Mouse (Mus musculus) midbrain, embryonic 14.5 days (tissue): ENCODE data around the gene Zzz3. TPM values are rescaled to one million over a fixed set of nuclear protein-coding genes. Genes with fewer than 3 reads are reported as not detected.

Experiments used
- ATAC-seq: fragments of 200-750 bp; cut with Nextera tagmentation; 2 replicates; pipeline ENCODE4 v1.8.0; 2017; ENCODE audit warnings: moderate number of reproducible peaks, moderate library complexity; ENCODE audit not compliant: low FRiP score, low TSS enrichment
- DNase-seq: peaks from one replicate; pipeline ENCODE4 v3.0.0-alpha.2; 2015
- H3K27ac ChIP-seq: fragments of 300-500 bp; sonication (generic); replicated peaks from 2 replicates; pipeline ENCODE4 v1.5.1; 2014; ENCODE audit warnings: mild to moderate bottlenecking, low read depth, low read length, moderate library complexity
- H3K27me3 ChIP-seq: fragments of 300-500 bp; sonication (generic); 2 replicates; pipeline ENCODE4 v1.6.1; 2014; ENCODE audit warnings: low read length, control low read depth, mixed read lengths; ENCODE audit not compliant: control insufficient read depth, insufficient read depth
- H3K36me3 ChIP-seq: fragments of 300-500 bp; sonication (generic); 2 replicates; pipeline ENCODE4 v1.6.1; 2014; ENCODE audit warnings: low read length, control low read depth; ENCODE audit not compliant: control insufficient read depth, insufficient read depth
- H3K4me1 ChIP-seq: fragments of 300-500 bp; sonication (generic); 2 replicates; pipeline ENCODE4 v1.6.1; 2014; ENCODE audit warnings: mild to moderate bottlenecking, antibody characterized with exemption, low read length, control low read depth; ENCODE audit not compliant: control insufficient read depth, insufficient read depth
- H3K4me2 ChIP-seq: fragments of 300-500 bp; sonication (generic); 2 replicates; pipeline ENCODE4 v1.6.1; 2014; ENCODE audit warnings: mild to moderate bottlenecking, low read length, moderate library complexity
- H3K4me3 ChIP-seq: fragments of 300-500 bp; sonication (generic); replicated peaks from 2 replicates; pipeline ENCODE4 v1.5.1; 2014; ENCODE audit warnings: low read depth, low read length
- H3K9ac ChIP-seq: fragments of 300-500 bp; sonication (generic); replicated peaks from 2 replicates; pipeline ENCODE4 v1.6.1; 2014; ENCODE audit warnings: mild to moderate bottlenecking, low read length, moderate library complexity
- H3K9me3 ChIP-seq: fragments of 300-500 bp; sonication (generic); 2 replicates; pipeline ENCODE4 v1.6.1; 2016; ENCODE audit warnings: low read length, control low read depth, mixed read lengths; ENCODE audit not compliant: control insufficient read depth
- WGBS: fragments of 180-500 bp; shearing (Covaris S2); extraction: QIAGEN DNeasy Blood & Tissue Kit; methylation state at CpG from one replicate; pipeline ENCODE4 v1.1.7; 2014; 5-methylcytosine and 5-hydroxymethylcytosine counted together
- polyA plus RNA-seq: library from polyadenylated mRNA; unstranded; fragments of >200 nt; fragmentation: Nextera tagmentation; extraction: Ambion mirVana; gene quantifications from 2 replicates; pipeline ENCODE4 v1.2.1, GENCODE M21; 2014

Gene Zzz3
- polyA plus RNA-seq, 1 experiment from 2014 or later: 46.7 TPM

GRCm38 (mm10) chr3:152396278-152396987, 1.2 kb downstream of the Zzz3 start:
- peak overlapping the region; percentile 90 for H3K4me2 ChIP-seq
- H3K36me3 ChIP-seq: peaks cover 18% of the 10 kb centered on the region
- peak overlapping the region; percentile 71 for H3K4me3 ChIP-seq
- DNase-seq: peak; percentile 98
- under 1% methylated on average over 94 of the region's 102 CpGs for WGBS
- peak overlapping the region; percentile 98 for H3K27ac ChIP-seq
- peaks cover 17% of the 10 kb centered on the region for H3K4me1 ChIP-seq
- no peaks in the 10 kb centered on the region for H3K9me3 ChIP-seq
- ATAC-seq: peak; percentile 92
- H3K27me3 ChIP-seq: no peaks in the 10 kb centered on the region
- H3K9ac ChIP-seq: peak overlapping the region; percentile 89

- ATAC-seq (no peak), DNase-seq (no peak)
- Histone ChIP-seq H3K4me1 (peaks cover 17% of the 10 kb centered on the region), H3K9ac (peak overlapping the region; percentile 89), H3K36me3 (peaks cover 14% of the 10 kb centered on the region), H3K4me3 (peak overlapping the region; percentile 71), H3K27ac (peak overlapping the region; percentile 98), H3K27me3 (no peaks in the 10 kb centered on the region), H3K4me2 (peak overlapping the region; percentile 90), H3K9me3 (no peaks in the 10 kb centered on the region)
- 2% methylated on average over 10 of the region's 10 CpGs for WGBS
Measured at GRCm38 (mm10) chr3:152396988-152397314, 1.7 kb downstream of the Zzz3 start.

GRCm38 (mm10) chr3:152397335-152397940, 2.2 kb downstream of the Zzz3 start:
- Histone ChIP-seq H3K4me3 (peak overlapping the region; percentile 71), H3K4me1 (peaks cover 17% of the 10 kb centered on the region), H3K36me3 (peaks cover 9% of the 10 kb centered on the region), H3K27ac (no peak overlapping the region), H3K4me2 (peak overlapping the region; percentile 90), H3K27me3 (no peaks in the 10 kb centered on the region), H3K9me3 (no peaks in the 10 kb centered on the region), H3K9ac (peak overlapping the region; percentile 89)
- WGBS: 58% methylated on average over 9 of the region's 9 CpGs
- DNase-seq (no peak), ATAC-seq (no peak)

- peaks cover 8% of the 10 kb centered on the region; the same call in 1 of the 2 replicates for H3K4me1 ChIP-seq
- no peaks in the 10 kb centered on the region for H3K36me3 ChIP-seq
- DNase-seq (no peak), ATAC-seq (no peak)
- WGBS: 92% methylated on average over 5 of the region's 5 CpGs
- no peak overlapping the region for H3K4me2 ChIP-seq
- H3K9me3 ChIP-seq: no peaks in the 10 kb centered on the region
- no peak overlapping the region for H3K9ac ChIP-seq
- H3K27ac ChIP-seq: no peak overlapping the region
- H3K4me3 ChIP-seq: no peak overlapping the region
- no peaks in the 10 kb centered on the region for H3K27me3 ChIP-seq
Measured at GRCm38 (mm10) chr3:152400441-152400840, 5.2 kb downstream of the Zzz3 start.

- DNase-seq: no peak
- 88% methylated on average over 3 of the region's 3 CpGs for WGBS
Measured at GRCm38 (mm10) chr3:152400875-152401274, 5.6 kb downstream of the Zzz3 start.

GRCm38 (mm10) chr3:152401964-152402670, 6.8 kb downstream of the Zzz3 start:
- H3K27ac ChIP-seq: no peak overlapping the region
- no peaks in the 10 kb centered on the region for H3K9me3 ChIP-seq
- H3K4me3 ChIP-seq: no peak overlapping the region
- ATAC-seq (no peak), DNase-seq (peak; percentile 48)
- no peaks in the 10 kb centered on the region for H3K27me3 ChIP-seq
- H3K4me2 ChIP-seq: no peak overlapping the region
- H3K9ac ChIP-seq: no peak overlapping the region
- H3K36me3 ChIP-seq: no peaks in the 10 kb centered on the region
- 87% methylated on average over 7 of the region's 7 CpGs for WGBS
- peaks cover 7% of the 10 kb centered on the region; the same call in 1 of the 2 replicates for H3K4me1 ChIP-seq

More at GRCm38 (mm10) chr3:152400875-152401274, 5.6 kb downstream of the Zzz3 start:
- Histone ChIP-seq H3K36me3 (no peaks in the 10 kb centered on the region), H3K4me2 (no peak overlapping the region), H3K4me3 (no peak overlapping the region), H3K9me3 (no peaks in the 10 kb centered on the region), H3K27me3 (no peaks in the 10 kb centered on the region), H3K27ac (no peak overlapping the region), H3K9ac (no peak overlapping the region), H3K4me1 (peaks cover 8% of the 10 kb centered on the region; the same call in 1 of the 2 replicates)
- ATAC-seq: no peak

GRCm38 (mm10) chr3:152402671-152403066, 7.4 kb downstream of the Zzz3 start:
- Histone ChIP-seq H3K27me3 (no peaks in the 10 kb centered on the region), H3K9me3 (no peaks in the 10 kb centered on the region), H3K4me1 (peaks cover 2% of the 10 kb centered on the region; the same call in 1 of the 2 replicates), H3K4me2 (no peak overlapping the region), H3K36me3 (no peaks in the 10 kb centered on the region), H3K4me3 (no peak overlapping the region), H3K9ac (no peak overlapping the region), H3K27ac (no peak overlapping the region)
- ATAC-seq: no peak
- DNase-seq: no peak
- 96% methylated on average over 3 of the region's 3 CpGs for WGBS

- no peak overlapping the region for H3K27ac ChIP-seq
- no peak for DNase-seq
- no peaks in the 10 kb centered on the region for H3K9me3 ChIP-seq
- no peaks in the 10 kb centered on the region for H3K36me3 ChIP-seq
- H3K4me2 ChIP-seq: no peak overlapping the region
- WGBS: 70% methylated on average over 2 of the region's 2 CpGs
- H3K27me3 ChIP-seq: no peaks in the 10 kb centered on the region
- no peaks in the 10 kb centered on the region for H3K4me1 ChIP-seq
- no peak overlapping the region for H3K4me3 ChIP-seq
- no peak for ATAC-seq
- H3K9ac ChIP-seq: no peak overlapping the region
Measured at GRCm38 (mm10) chr3:152403827-152404226, 8.6 kb downstream of the Zzz3 start.
